Mouse (Mus musculus): ENCODE data around the gene Dnajb8. TPM values are rescaled to one million over a fixed set of nuclear protein-coding genes. Genes with fewer than 3 reads are reported as not detected.

Gene Dnajb8
- total and polyA plus RNA-seq, 3 experiments: not detected

DNA sequence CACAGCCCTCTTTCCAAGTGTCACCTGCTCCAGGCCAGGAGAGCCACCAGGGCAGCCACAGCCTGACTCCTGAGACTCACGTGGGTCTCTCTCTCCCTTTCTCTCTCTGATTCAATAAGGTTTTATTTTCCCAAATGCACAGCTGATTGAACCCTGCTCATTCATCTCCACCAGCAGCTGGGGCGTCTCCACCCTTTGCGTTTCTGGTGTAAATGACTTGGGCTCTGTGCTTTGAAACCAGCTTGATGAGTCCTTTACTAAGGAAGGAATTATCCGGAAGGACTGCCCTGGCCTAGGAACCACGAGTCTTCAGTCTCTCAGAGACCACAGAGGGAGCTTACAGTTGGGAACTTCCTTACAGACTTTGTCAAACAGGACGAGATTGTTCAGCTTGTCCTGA is 10.2 kb downstream of the Dnajb8 start:
- in situ Hi-C loops (cut with MboI; ENCODE audit: low pct_ligation_motif_present, low pct_unique_long_range_greater_than_20kb, low sequenced_read_pairs): loop anchor here (10.0 kb wide), 1 partner anchor 47 kb away; no protein-coding TSS in a partner anchor
- dilution Hi-C loops (cut with MboI; ENCODE audit: extremely low pct_ligation_motif_present, extremely low pct_unique_long_range_greater_than_20kb, low sequenced_read_pairs): no loop called here
- H3K4me3 ChIP-seq (replicated peaks in 1 of 3; ENCODE audit: low read depth in 2 of 3, low read length in 2 of 3, poor library complexity in 1 of 3): no peak overlapping the region
- no peaks in the 10 kb centered on the region for H3K36me3 ChIP-seq (replicated peaks in 1 of 2; ENCODE audit: control insufficient read depth in 1 of 2, insufficient read depth in 1 of 2, low read length in 1 of 2)
- H3K79me2 ChIP-seq (replicated peaks; ENCODE audit: control insufficient read depth, extremely low read depth, insufficient read depth, poor library complexity, severe bottlenecking): no peaks in the 10 kb centered on the region
- no peak for DNase-seq (ENCODE audit: extremely low read depth)
- H3K4me2 ChIP-seq (ENCODE audit: insufficient read depth, low read depth, poor library complexity, severe bottlenecking): no peak overlapping the region
- H3K27me3 ChIP-seq (replicated peaks): peaks cover 73% of the 10 kb centered on the region
- H3K9me3 ChIP-seq (replicated peaks; ENCODE audit: low read length): no peaks in the 10 kb centered on the region
- peaks cover 0 to 2% of the 10 kb centered on the region in 2 experiments; a peak in 2 of 4 replicates for H3K4me1 ChIP-seq (ENCODE audit: control insufficient read depth in 1 of 2, insufficient read depth in 2 of 2)
- no peak for TF ChIP-seq RCOR1 (conservative IDR thresholded peaks at IDR 0.05; ENCODE audit: low read depth, low read length)
- no peak for TF ChIP-seq EP300 (IDR thresholded peaks at IDR 0.05; ENCODE audit: low read length)
- TF ChIP-seq ZNF384 (IDR thresholded peaks at IDR 0.05; ENCODE audit: low read depth, low read length): no peak
- no peak for TF ChIP-seq SMC3 (IDR thresholded peaks at IDR 0.05; ENCODE audit: low read depth, low read length)
- no peak for TF ChIP-seq POLR2A (IDR thresholded peaks at IDR 0.05; ENCODE audit: low read depth, low read length)
- no peak for TF ChIP-seq CHD1 (IDR thresholded peaks at IDR 0.05; ENCODE audit: low read depth, low read length)
- no peak for TF ChIP-seq HCFC1 (IDR thresholded peaks at IDR 0.05; ENCODE audit: low read depth, low read length)
- TF ChIP-seq TCF12 (IDR thresholded peaks at IDR 0.05; ENCODE audit: low read depth, low read length): no peak
- TF ChIP-seq E2F4 (IDR thresholded peaks at IDR 0.05; ENCODE audit: insufficient replicate concordance, low read depth, low read length): no peak
- no peak for TF ChIP-seq GABPA (IDR thresholded peaks at IDR 0.05; ENCODE audit: insufficient replicate concordance, low read depth, low read length)
- TF ChIP-seq SIN3A (IDR thresholded peaks at IDR 0.05; ENCODE audit: low read length): no peak
- TF ChIP-seq ZMIZ1 (IDR thresholded peaks at IDR 0.05; ENCODE audit: low read depth, low read length): no peak
- no peak for TF ChIP-seq MAFK (IDR thresholded peaks at IDR 0.05; ENCODE audit: insufficient replicate concordance, low read length)
- TF ChIP-seq USF1 (IDR thresholded peaks at IDR 0.05; ENCODE audit: low read depth, low read length): no peak
- TF ChIP-seq UBTF (IDR thresholded peaks at IDR 0.05; ENCODE audit: low read depth, low read length): no peak
- TF ChIP-seq ETS1 (conservative IDR thresholded peaks at IDR 0.05; ENCODE audit: low read depth, low read length): no peak
- no peak overlapping the region for H3K9ac ChIP-seq (ENCODE audit: insufficient read depth, low read depth)
- no peak overlapping the region for H3K27ac ChIP-seq (ENCODE audit: insufficient read depth, low read depth)

DNA sequence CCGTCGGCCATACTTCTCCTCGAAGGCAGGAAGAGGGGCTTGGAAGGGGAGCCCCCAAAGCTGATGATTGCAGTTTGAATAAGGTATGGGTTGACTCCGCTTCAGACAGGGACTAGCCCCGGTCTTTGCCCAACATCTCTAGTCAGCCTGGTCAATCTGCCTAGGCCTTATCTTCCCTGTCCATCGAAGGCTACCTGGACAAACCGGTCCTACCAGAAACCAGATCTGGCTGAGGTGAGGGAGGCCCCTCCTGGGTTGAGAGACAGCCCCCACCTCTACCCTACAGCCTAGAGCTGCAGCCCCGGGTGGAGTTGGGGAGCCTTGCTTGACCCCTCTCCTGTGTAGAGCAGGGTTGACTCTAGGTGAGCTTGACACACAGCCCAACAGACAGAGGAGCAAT is 11.9 kb downstream of the Dnajb8 start:
- H3K4me1 ChIP-seq (ENCODE audit: control insufficient read depth in 1 of 2, insufficient read depth in 2 of 2): no peaks in the 10 kb centered on the region
- H3K9ac ChIP-seq (ENCODE audit: insufficient read depth, low read depth): no peak overlapping the region
- no peaks in the 10 kb centered on the region for H3K79me2 ChIP-seq (replicated peaks; ENCODE audit: control insufficient read depth, extremely low read depth, insufficient read depth, poor library complexity, severe bottlenecking)
- H3K4me3 ChIP-seq (replicated peaks in 1 of 3; ENCODE audit: low read depth in 2 of 3, low read length in 2 of 3, poor library complexity in 1 of 3): no peak overlapping the region
- no peak for DNase-seq (ENCODE audit: extremely low read depth)
- H3K36me3 ChIP-seq (replicated peaks in 1 of 2; ENCODE audit: control insufficient read depth in 1 of 2, insufficient read depth in 1 of 2, low read length in 1 of 2): no peaks in the 10 kb centered on the region
- dilution Hi-C loops (cut with MboI; ENCODE audit: extremely low pct_ligation_motif_present, extremely low pct_unique_long_range_greater_than_20kb, low sequenced_read_pairs) (no loop called here), in situ Hi-C loops (cut with MboI; ENCODE audit: low pct_ligation_motif_present, low pct_unique_long_range_greater_than_20kb, low sequenced_read_pairs) (loop anchor here (10.0 kb wide), 1 partner anchor 49 kb away; no protein-coding TSS in a partner anchor)
- H3K9me3 ChIP-seq (replicated peaks; ENCODE audit: low read length): no peaks in the 10 kb centered on the region
- peaks cover 64% of the 10 kb centered on the region for H3K27me3 ChIP-seq (replicated peaks)
- no peak overlapping the region for H3K27ac ChIP-seq (ENCODE audit: insufficient read depth, low read depth)
- H3K4me2 ChIP-seq (ENCODE audit: insufficient read depth, low read depth, poor library complexity, severe bottlenecking): no peak overlapping the region
- TF ChIP-seq TCF12 (IDR thresholded peaks at IDR 0.05; ENCODE audit: low read depth, low read length) (no peak), ELF1 (IDR thresholded peaks at IDR 0.05; ENCODE audit: low read depth, low read length) (no peak), PAX5 (IDR thresholded peaks at IDR 0.05; ENCODE audit: low read length) (no peak)

All from CH12.LX (cell line).